Mouse (Mus musculus): ENCODE results near the gene Tbx18. TPM values are rescaled to one million over a fixed set of nuclear protein-coding genes. Genes with fewer than 3 reads are reported as not detected.

Tbx18 gene
- polyA plus RNA-seq (2012; rRNA removed) (0.03 TPM in 1 of 2 replicates, not detected in the other), polyA plus RNA-seq (2014; fragmentation: Nextera tagmentation; extraction: Ambion mirVana) (not detected in 2 replicates)

DNA sequence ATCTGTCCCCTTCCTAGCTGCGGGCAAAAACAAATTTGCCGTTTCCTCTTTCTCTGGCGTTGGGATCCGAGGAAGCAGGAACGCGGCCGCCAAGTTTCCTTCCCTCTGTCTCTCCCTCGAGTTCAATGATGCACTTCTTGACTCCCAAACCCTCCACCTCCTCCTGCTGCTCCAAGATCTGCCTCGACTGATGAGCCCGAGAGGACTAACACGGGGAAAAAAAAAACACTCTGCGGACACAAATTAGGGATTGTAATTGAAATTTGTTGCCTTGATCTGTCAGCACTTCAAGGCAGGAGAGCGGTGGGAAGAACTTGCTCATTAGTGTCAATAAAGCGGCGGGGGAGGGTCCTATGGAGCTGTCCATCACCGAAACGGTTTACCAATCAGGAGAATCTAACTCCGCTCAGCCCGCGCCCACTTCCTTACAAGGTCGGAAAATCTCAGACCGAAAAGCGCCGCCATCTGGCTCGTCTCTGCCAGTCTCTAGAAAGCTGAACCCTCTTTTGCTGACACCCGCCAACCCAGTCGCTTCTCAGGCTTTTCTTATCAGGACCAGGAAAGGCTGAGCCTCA lies at the start of gene Tbx18:
Gene Tbx18 (minus strand): TSS at position 300 of the 575 bp plus-strand sequence.
- Histone ChIP-seq H3K9me3 (ENCODE audit: control insufficient read depth, low read length) (no peaks in the 10 kb centered on the region), H3K4me2 (ENCODE audit: low read depth) (peak within 1 kb of the TSS; percentile 41), H3K27me3 (ENCODE audit: control insufficient read depth, insufficient read depth, low read length) (peaks cover 84% of the 10 kb centered on the region), H3K9ac (replicated peaks) (no peak within 1 kb of the TSS), H3K36me3 (replicated peaks; ENCODE audit: control insufficient read depth, insufficient read depth, low read depth) (no peaks in the 10 kb centered on the region), H3K27ac (no peak within 1 kb of the TSS), H3K4me1 (replicated peaks; ENCODE audit: control insufficient read depth in 2 of 2, insufficient read depth in 2 of 2, low read length in 1 of 2) (no peaks in the 10 kb centered on the region; a peak in 1 of 4 replicates), H3K4me3 (ENCODE audit: insufficient read depth in 1 of 2, low read depth in 2 of 2, low read length in 2 of 2) (peak within 1 kb of the TSS in 1 of 2 experiments; percentile 25; a peak in 2 of 4 replicates)
- WGBS (ENCODE audit: insufficient replicate concordance): under 1% methylated on average over 27 of the region's 27 CpGs
- DNase-seq (ENCODE audit: low read depth in 3 of 3, low spot score in 3 of 3): no peak
- TF ChIP-seq EP300 (IDR thresholded peaks at IDR 0.05; ENCODE audit: low read depth): no peak
- no peak for TF ChIP-seq CTCF (IDR thresholded peaks at IDR 0.05; ENCODE audit: low read depth)
- ATAC-seq (ENCODE audit: insufficient read depth): no peak

GRCm38 (mm10) chr9:87773951-87774350 lies 42.9 kb upstream of the Tbx18 start:
- DNase-seq (ENCODE audit: low read depth in 3 of 3, low spot score in 3 of 3): no peak
- H3K4me1 ChIP-seq (replicated peaks; ENCODE audit: control insufficient read depth in 2 of 2, insufficient read depth in 2 of 2, low read length in 1 of 2): no peaks in the 10 kb centered on the region
- H3K27me3 ChIP-seq (ENCODE audit: control insufficient read depth, insufficient read depth, low read length): no peaks in the 10 kb centered on the region
- H3K9ac ChIP-seq (replicated peaks): no peak overlapping the region
- 60% methylated on average over 2 of the region's 2 CpGs for WGBS (ENCODE audit: insufficient replicate concordance)
- H3K27ac ChIP-seq: no peak overlapping the region
- H3K36me3 ChIP-seq (replicated peaks; ENCODE audit: control insufficient read depth, insufficient read depth, low read depth): no peaks in the 10 kb centered on the region
- H3K9me3 ChIP-seq (ENCODE audit: control insufficient read depth, low read length): no peaks in the 10 kb centered on the region
- no peak for ATAC-seq (ENCODE audit: insufficient read depth)
- H3K4me2 ChIP-seq (ENCODE audit: low read depth): no peak overlapping the region
- no peak for TF ChIP-seq EP300 (IDR thresholded peaks at IDR 0.05; ENCODE audit: low read depth)
- TF ChIP-seq CTCF (IDR thresholded peaks at IDR 0.05; ENCODE audit: low read depth): no peak
- no peak overlapping the region for H3K4me3 ChIP-seq (ENCODE audit: insufficient read depth in 1 of 2, low read depth in 2 of 2, low read length in 2 of 2)

DNA sequence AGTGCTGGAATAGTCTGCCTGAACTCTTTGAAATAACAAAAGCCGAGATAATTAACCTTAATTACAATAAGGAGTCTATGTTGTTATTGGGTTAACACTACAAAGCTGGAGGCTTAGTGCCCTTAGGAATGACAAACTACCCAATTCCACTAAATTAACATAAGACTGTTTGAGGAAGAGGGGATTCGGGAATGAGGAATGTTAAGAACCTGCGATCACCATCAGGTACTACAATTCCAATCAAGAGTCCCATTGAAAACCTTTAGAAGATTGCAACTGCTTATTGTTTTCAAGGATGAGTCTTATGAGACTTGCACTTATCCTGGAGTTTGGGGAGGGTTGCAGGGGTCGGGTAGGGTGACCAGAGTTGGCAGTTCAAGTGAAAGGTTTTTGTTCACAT lies 24.6 kb upstream of the Tbx18 start:
- H3K36me3 ChIP-seq (replicated peaks; ENCODE audit: control insufficient read depth, insufficient read depth, low read depth): no peaks in the 10 kb centered on the region
- H3K4me1 ChIP-seq (replicated peaks; ENCODE audit: control insufficient read depth in 2 of 2, insufficient read depth in 2 of 2, low read length in 1 of 2): no peaks in the 10 kb centered on the region
- TF ChIP-seq CTCF (IDR thresholded peaks at IDR 0.05; ENCODE audit: low read depth): no peak
- TF ChIP-seq EP300 (IDR thresholded peaks at IDR 0.05; ENCODE audit: low read depth): no peak
- no peaks in the 10 kb centered on the region for H3K27me3 ChIP-seq (ENCODE audit: control insufficient read depth, insufficient read depth, low read length)
- ATAC-seq (ENCODE audit: insufficient read depth) (no peak), DNase-seq (ENCODE audit: low read depth in 3 of 3, low spot score in 3 of 3) (no peak)
- H3K27ac ChIP-seq: no peak overlapping the region
- no peak overlapping the region for H3K4me2 ChIP-seq (ENCODE audit: low read depth)
- no peaks in the 10 kb centered on the region for H3K9me3 ChIP-seq (ENCODE audit: control insufficient read depth, low read length)
- no peak overlapping the region for H3K4me3 ChIP-seq (ENCODE audit: insufficient read depth in 1 of 2, low read depth in 2 of 2, low read length in 2 of 2)
- H3K9ac ChIP-seq (replicated peaks): no peak overlapping the region
- 42% methylated on average over 4 of the region's 4 CpGs for WGBS (ENCODE audit: insufficient replicate concordance)

- H3K27me3 ChIP-seq (ENCODE audit: control insufficient read depth, insufficient read depth, low read length): peaks cover 46% of the 10 kb centered on the region
- TF ChIP-seq EP300 (IDR thresholded peaks at IDR 0.05; ENCODE audit: low read depth) (no peak), CTCF (IDR thresholded peaks at IDR 0.05; ENCODE audit: low read depth) (no peak)
- no peaks in the 10 kb centered on the region for H3K4me1 ChIP-seq (replicated peaks; ENCODE audit: control insufficient read depth in 2 of 2, insufficient read depth in 2 of 2, low read length in 1 of 2)
- no peak overlapping the region for H3K4me3 ChIP-seq (ENCODE audit: insufficient read depth in 1 of 2, low read depth in 2 of 2, low read length in 2 of 2)
- H3K4me2 ChIP-seq (ENCODE audit: low read depth): no peak overlapping the region
- WGBS (ENCODE audit: insufficient replicate concordance): 56% methylated on average over 8 of the region's 8 CpGs
- H3K36me3 ChIP-seq (replicated peaks; ENCODE audit: control insufficient read depth, insufficient read depth, low read depth): no peaks in the 10 kb centered on the region
- H3K27ac ChIP-seq: no peak overlapping the region
- no peak overlapping the region for H3K9ac ChIP-seq (replicated peaks)
- no peak for ATAC-seq (ENCODE audit: insufficient read depth)
- no peak for DNase-seq (ENCODE audit: low read depth in 3 of 3, low spot score in 3 of 3)
- H3K9me3 ChIP-seq (ENCODE audit: control insufficient read depth, low read length): no peaks in the 10 kb centered on the region
These were observed 10.5 kb upstream of the Tbx18 start for GRCm38 (mm10) chr9:87741599-87741998.

DNA sequence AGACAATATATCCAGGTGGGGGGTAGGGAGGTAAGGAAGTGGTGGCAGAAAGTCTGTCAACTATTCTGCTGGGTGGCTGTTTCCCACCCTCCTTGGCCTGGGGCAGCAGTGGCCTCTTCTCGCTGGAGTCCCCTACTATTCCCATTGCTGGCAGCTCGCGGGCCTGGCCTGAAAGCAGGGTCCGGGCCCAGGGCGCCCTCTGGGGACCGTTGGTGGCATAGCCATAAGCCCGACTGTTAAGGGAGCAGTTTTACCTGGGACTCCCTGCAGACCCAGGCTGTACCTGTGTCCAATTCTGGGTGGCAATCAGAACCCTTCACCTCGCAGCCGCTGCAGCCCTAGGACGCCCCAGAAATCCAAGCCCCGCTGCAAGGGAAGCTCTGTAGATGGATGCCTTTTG lies 9.6 kb upstream of the Tbx18 start:
- no peaks in the 10 kb centered on the region for H3K4me1 ChIP-seq (replicated peaks; ENCODE audit: control insufficient read depth in 2 of 2, insufficient read depth in 2 of 2, low read length in 1 of 2)
- WGBS (ENCODE audit: insufficient replicate concordance): under 1% methylated on average over 11 of the region's 11 CpGs
- no peak overlapping the region for H3K4me2 ChIP-seq (ENCODE audit: low read depth)
- ATAC-seq (ENCODE audit: insufficient read depth): no peak
- H3K27me3 ChIP-seq (ENCODE audit: control insufficient read depth, insufficient read depth, low read length): peaks cover 54% of the 10 kb centered on the region
- H3K27ac ChIP-seq: no peak overlapping the region
- no peaks in the 10 kb centered on the region for H3K9me3 ChIP-seq (ENCODE audit: control insufficient read depth, low read length)
- no peak overlapping the region for H3K9ac ChIP-seq (replicated peaks)
- no peak overlapping the region for H3K4me3 ChIP-seq (ENCODE audit: insufficient read depth in 1 of 2, low read depth in 2 of 2, low read length in 2 of 2)
- no peak for TF ChIP-seq EP300 (IDR thresholded peaks at IDR 0.05; ENCODE audit: low read depth)
- TF ChIP-seq CTCF (IDR thresholded peaks at IDR 0.05; ENCODE audit: low read depth): peak; percentile 68
- no peak for DNase-seq (ENCODE audit: low read depth in 3 of 3, low spot score in 3 of 3)
- H3K36me3 ChIP-seq (replicated peaks; ENCODE audit: control insufficient read depth, insufficient read depth, low read depth): no peaks in the 10 kb centered on the region
